Mouse (Mus musculus) bone marrow macrophage, adult 2 months (primary cell): ENCODE results near the gene Coq10a.

Source experiments
- CTCF ChIP-seq: IDR thresholded peaks from 2 replicates; pipeline ENCODE4 v1.5.1; 2012; ENCODE audit warnings: low read depth, mild to moderate bottlenecking, low read length, moderate library complexity
- POLR2A ChIP-seq: IDR thresholded peaks from 2 replicates; pipeline ENCODE4 v1.6.1; 2012; ENCODE audit warnings: mild to moderate bottlenecking, low read depth, low read length, borderline replicate concordance

DNA sequence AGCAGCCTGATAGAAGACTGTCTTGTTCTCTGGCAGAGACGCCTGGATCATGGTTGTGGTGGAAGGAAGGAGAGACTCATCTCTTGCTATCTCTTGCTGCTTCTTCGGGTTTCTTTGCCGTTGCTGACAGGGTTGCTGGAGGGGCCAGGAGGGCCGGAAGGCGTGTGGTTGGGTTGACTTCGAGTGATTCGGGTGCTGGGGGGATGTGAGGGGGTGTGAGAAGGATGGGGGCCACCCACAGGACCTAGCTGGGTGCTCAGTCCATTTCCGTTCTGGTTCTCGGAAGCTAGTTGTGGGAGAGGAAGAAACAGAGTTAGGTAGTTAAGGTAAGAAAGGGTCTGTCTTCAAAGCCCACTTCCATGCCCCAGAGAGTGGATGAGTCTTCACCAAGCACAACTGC, 32.8 kb upstream of the Coq10a start:
- no peak for TF ChIP-seq CTCF
- TF ChIP-seq POLR2A: no peak
